Comparison of ENCODE assay signal across 1 mouse cellular context in genomic region chr15:99028874-99029458, GRCm38 (mm10).
TF ChIP-seq lines count a peak whose summit lies in the region.

No protein-coding gene starts in this region.

TF ChIP-seq in MEL, 35 proteins besides CTCF, POLR2A, EP300 and RAD21 (continued from another document):
- peak; percentile 60 for TF ChIP-seq HCFC1 (IDR thresholded peaks at IDR 0.05; ENCODE audit: low read depth, low read length)
- peak; percentile 99 for TF ChIP-seq ZNF384 (IDR thresholded peaks at IDR 0.05; ENCODE audit: low read depth, low read length)
- TF ChIP-seq ZKSCAN1 (IDR thresholded peaks at IDR 0.05; ENCODE audit: low read depth, low read length): peak; percentile 21; the same call in 1 of the 2 replicates
- TF ChIP-seq ELF1 (IDR thresholded peaks at IDR 0.05; ENCODE audit: low read depth, low read length): peak; percentile 73
- 0 out of 2 replicates have a peak, but pooled peaks have one; percentile 23 for TF ChIP-seq POLR2AphosphoS2 (IDR thresholded peaks at IDR 0.05; ENCODE audit: low read length)
- peak; percentile 17; the same call in 1 of the 2 replicates for TF ChIP-seq TCF12 (IDR thresholded peaks at IDR 0.05; ENCODE audit: low read depth, low read length)
- TF ChIP-seq JUND (IDR thresholded peaks at IDR 0.05; ENCODE audit: low read depth, low read length): peak; percentile 78
